Mouse (Mus musculus) embryonic facial prominence, embryonic 12.5 days (tissue): ENCODE measurements around the gene Vars. TPM values are rescaled to one million over a fixed set of nuclear protein-coding genes. Genes with fewer than 3 reads are reported as not detected.
"Not testable (repeated sequence)": the region's sequence is repeated elsewhere in the genome, so short reads cannot be mapped to it uniquely, and the experiment has no call there.

Experiments
- ATAC-seq: fragments of 200-750 bp; cut with Nextera tagmentation; 2 replicates; pipeline ENCODE4 v1.8.0; 2017; ENCODE audit not compliant: insufficient number of reproducible peaks, insufficient read depth, low FRiP score, low TSS enrichment
- H3K27ac ChIP-seq: fragments of 300-500 bp; sonication (generic); 2 replicates; pipeline ENCODE4 v1.5.1; 2016; ENCODE audit warnings: mild to moderate bottlenecking
- H3K27me3 ChIP-seq: fragments of 300-500 bp; sonication (generic); 2 replicates; pipeline ENCODE4 v1.6.1; 2016; ENCODE audit warnings: mild to moderate bottlenecking, moderate library complexity
- H3K36me3 ChIP-seq: fragments of 300-500 bp; sonication (generic); 2 replicates; pipeline ENCODE4 v1.6.1; 2016; ENCODE audit warnings: mild to moderate bottlenecking
- H3K4me1 ChIP-seq: fragments of 300-500 bp; sonication (generic); 2 replicates; pipeline ENCODE4 v1.6.1; 2016
- H3K4me2 ChIP-seq: fragments of 300-500 bp; sonication (generic); replicated peaks from 2 replicates; pipeline ENCODE4 v1.6.1; 2016; ENCODE audit warnings: mild to moderate bottlenecking, moderate library complexity
- H3K4me3 ChIP-seq: fragments of 300-500 bp; sonication (generic); 2 replicates; pipeline ENCODE4 v1.5.1; 2016; ENCODE audit warnings: mild to moderate bottlenecking
- H3K9ac ChIP-seq: fragments of 300-500 bp; sonication (generic); 2 replicates; pipeline ENCODE4 v1.6.1; 2016; ENCODE audit warnings: mild to moderate bottlenecking, moderate library complexity
- H3K9me3 ChIP-seq: fragments of 300-500 bp; sonication (generic); 2 replicates; pipeline ENCODE4 v1.6.1; 2016; ENCODE audit warnings: mild to moderate bottlenecking, moderate library complexity
- WGBS: fragments of 180-500 bp; shearing (Covaris S2); methylation state at CpG from one replicate; pipeline ENCODE4 v1.1.7; 2016; 5-methylcytosine and 5-hydroxymethylcytosine counted together
- polyA plus RNA-seq: library from polyadenylated mRNA; unstranded; fragments of >200 nt; fragmentation: Nextera tagmentation; extraction: Ambion mirVana; gene quantifications from 2 replicates; pipeline ENCODE4 v1.2.1, GENCODE M21; 2016

Vars gene
- polyA plus RNA-seq, 1 experiment from 2014 or later = 150 TPM

- H3K9me3 ChIP-seq, ATAC-seq, H3K27ac ChIP-seq, H3K27me3 ChIP-seq, H3K9ac ChIP-seq, H3K4me3 ChIP-seq, H3K4me2 ChIP-seq: not testable (repeated sequence)
- WGBS = 93% methylated on average over 4 of the region's 5 CpGs
- peaks cover 67% of the 10 kb centered on the region for H3K36me3 ChIP-seq
- H3K4me1 ChIP-seq = peaks cover 17% of the 10 kb centered on the region
These were observed 5.1 kb downstream of the Vars start for GRCm38 (mm10) chr17:35005902-35006301.

- H3K27me3 ChIP-seq = no peaks in the 10 kb centered on the region
- no peak overlapping the region for H3K27ac ChIP-seq
- H3K9ac ChIP-seq = no peak overlapping the region
- H3K4me3 ChIP-seq = no peak overlapping the region
- H3K4me1 ChIP-seq = peaks cover 11% of the 10 kb centered on the region
- no peaks in the 10 kb centered on the region for H3K9me3 ChIP-seq
- H3K36me3 ChIP-seq = peaks cover 82% of the 10 kb centered on the region
- no peak overlapping the region for H3K4me2 ChIP-seq
- ATAC-seq = no peak
- WGBS = 93% methylated on average over 7 of the region's 7 CpGs
These were observed 6.7 kb downstream of the Vars start for GRCm38 (mm10) chr17:35007387-35007991.

- Histone ChIP-seq H3K9me3 (no peaks in the 10 kb centered on the region), H3K4me3 (no peak overlapping the region), H3K4me2 (no peak overlapping the region), H3K36me3 (peaks cover 97% of the 10 kb centered on the region), H3K9ac (no peak overlapping the region), H3K4me1 (no peaks in the 10 kb centered on the region), H3K27me3 (no peaks in the 10 kb centered on the region), H3K27ac (no peak overlapping the region)
- ATAC-seq = no peak
- 91% methylated on average over 7 of the region's 7 CpGs for WGBS
These were observed 8.8 kb downstream of the Vars start for GRCm38 (mm10) chr17:35009586-35009985.

- Histone ChIP-seq H3K27me3 (no peaks in the 10 kb centered on the region), H3K27ac (no peak overlapping the region), H3K4me1 (no peaks in the 10 kb centered on the region), H3K9me3 (no peaks in the 10 kb centered on the region), H3K9ac (no peak overlapping the region), H3K4me3 (no peak overlapping the region), H3K4me2 (no peak overlapping the region), H3K36me3 (peaks cover 99% of the 10 kb centered on the region)
- ATAC-seq = no peak
- 93% methylated on average over 8 of the region's 8 CpGs for WGBS
These were observed 10.7 kb downstream of the Vars start for GRCm38 (mm10) chr17:35011440-35011839.

- 85% methylated on average over 13 of the region's 13 CpGs for WGBS
- H3K27ac ChIP-seq = no peak overlapping the region
- H3K4me1 ChIP-seq = no peaks in the 10 kb centered on the region
- H3K9ac ChIP-seq = no peak overlapping the region
- peaks cover 97% of the 10 kb centered on the region for H3K36me3 ChIP-seq
- H3K9me3 ChIP-seq = no peaks in the 10 kb centered on the region
- H3K27me3 ChIP-seq = no peaks in the 10 kb centered on the region
- H3K4me3 ChIP-seq = 0 out of 2 replicates have a peak overlapping the region, but pooled peaks have one; percentile 1
- H3K4me2 ChIP-seq = no peak overlapping the region
- no peak for ATAC-seq
These were observed 11.6 kb downstream of the Vars start for GRCm38 (mm10) chr17:35012430-35012829.

GRCm38 (mm10) chr17:35013221-35013620 is 12.4 kb downstream of the Vars start:
- Histone ChIP-seq H3K4me2 (no peak overlapping the region), H3K36me3 (peaks cover 89% of the 10 kb centered on the region), H3K4me1 (no peaks in the 10 kb centered on the region), H3K9ac (no peak overlapping the region), H3K27me3 (no peaks in the 10 kb centered on the region), H3K9me3 (no peaks in the 10 kb centered on the region), H3K4me3 (no peak overlapping the region), H3K27ac (no peak overlapping the region)
- WGBS = 85% methylated on average over 6 of the region's 6 CpGs
- no peak for ATAC-seq

GRCm38 (mm10) chr17:35015296-35015695 is 14.5 kb downstream of the Vars start:
- no peaks in the 10 kb centered on the region for H3K9me3 ChIP-seq
- H3K27me3 ChIP-seq = no peaks in the 10 kb centered on the region
- 92% methylated on average over 16 of the region's 16 CpGs for WGBS
- no peaks in the 10 kb centered on the region for H3K4me1 ChIP-seq
- peaks cover 69% of the 10 kb centered on the region for H3K36me3 ChIP-seq
- no peak overlapping the region for H3K4me2 ChIP-seq
- no peak overlapping the region for H3K4me3 ChIP-seq
- H3K27ac ChIP-seq = no peak overlapping the region
- ATAC-seq = no peak
- H3K9ac ChIP-seq = no peak overlapping the region

GRCm38 (mm10) chr17:35016376-35016775 is 15.6 kb downstream of the Vars start, which contains the start of gene Vwa7:
Vwa7 (plus strand) TSS chr17:35016579.
- 76% methylated on average over 12 of the region's 12 CpGs for WGBS
- H3K36me3 ChIP-seq = peaks cover 59% of the 10 kb centered on the region
- H3K27ac ChIP-seq = 0 out of 2 replicates have a peak within 1 kb of the TSS, but pooled peaks have one; percentile 3
- no peaks in the 10 kb centered on the region for H3K27me3 ChIP-seq
- ATAC-seq = peak; percentile 37; the same call in 1 of the 2 replicates
- no peaks in the 10 kb centered on the region for H3K9me3 ChIP-seq
- peaks cover 6% of the 10 kb centered on the region; the same call in 1 of the 2 replicates for H3K4me1 ChIP-seq
- no peak within 1 kb of the TSS for H3K4me2 ChIP-seq
- no peak within 1 kb of the TSS for H3K4me3 ChIP-seq
- H3K9ac ChIP-seq = 0 out of 2 replicates have a peak within 1 kb of the TSS, but pooled peaks have one; percentile 11

- 0 out of 2 replicates have a peak overlapping the region, but pooled peaks have one; percentile 3 for H3K27ac ChIP-seq
- H3K4me2 ChIP-seq = no peak overlapping the region
- H3K4me1 ChIP-seq = peaks cover 11% of the 10 kb centered on the region; the same call in 1 of the 2 replicates
- WGBS = 85% methylated on average over 10 of the region's 10 CpGs
- no peaks in the 10 kb centered on the region for H3K27me3 ChIP-seq
- H3K36me3 ChIP-seq = peaks cover 52% of the 10 kb centered on the region
- 0 out of 2 replicates have a peak overlapping the region, but pooled peaks have one; percentile 11 for H3K9ac ChIP-seq
- no peaks in the 10 kb centered on the region for H3K9me3 ChIP-seq
- no peak for ATAC-seq
- H3K4me3 ChIP-seq = no peak overlapping the region
These were observed 16.3 kb downstream of the Vars start for GRCm38 (mm10) chr17:35016791-35017705.

GRCm38 (mm10) chr17:35017706-35018030 is 16.9 kb downstream of the Vars start:
- 69% methylated on average over 14 of the region's 14 CpGs for WGBS
- H3K4me3 ChIP-seq = no peak overlapping the region
- ATAC-seq = no peak
- H3K36me3 ChIP-seq = peaks cover 46% of the 10 kb centered on the region
- H3K9me3 ChIP-seq = no peaks in the 10 kb centered on the region
- H3K4me1 ChIP-seq = peaks cover 11% of the 10 kb centered on the region; the same call in 1 of the 2 replicates
- no peak overlapping the region for H3K9ac ChIP-seq
- no peaks in the 10 kb centered on the region for H3K27me3 ChIP-seq
- no peak overlapping the region for H3K4me2 ChIP-seq
- H3K27ac ChIP-seq = no peak overlapping the region

GRCm38 (mm10) chr17:35018171-35018570 is 17.4 kb downstream of the Vars start:
- WGBS = 82% methylated on average over 3 of the region's 3 CpGs

GRCm38 (mm10) chr17:35019894-35020293 is 19.1 kb downstream of the Vars start:
- no peak for ATAC-seq
- 74% methylated on average over 11 of the region's 11 CpGs for WGBS
- no peak overlapping the region for H3K4me3 ChIP-seq

More at GRCm38 (mm10) chr17:35018171-35018570, 17.4 kb downstream of the Vars start:
- Histone ChIP-seq H3K4me1 (peaks cover 11% of the 10 kb centered on the region; the same call in 1 of the 2 replicates), H3K4me2 (no peak overlapping the region), H3K36me3 (peaks cover 41% of the 10 kb centered on the region), H3K27me3 (no peaks in the 10 kb centered on the region), H3K4me3 (no peak overlapping the region), H3K27ac (no peak overlapping the region), H3K9ac (no peak overlapping the region), H3K9me3 (no peaks in the 10 kb centered on the region)
- ATAC-seq = no peak

More at GRCm38 (mm10) chr17:35019894-35020293, 19.1 kb downstream of the Vars start:
- H3K4me2 ChIP-seq = no peak overlapping the region
- H3K9ac ChIP-seq = no peak overlapping the region
- peaks cover 17% of the 10 kb centered on the region for H3K4me1 ChIP-seq
- H3K27me3 ChIP-seq = no peaks in the 10 kb centered on the region
- H3K36me3 ChIP-seq = peaks cover 23% of the 10 kb centered on the region
- H3K9me3 ChIP-seq = no peaks in the 10 kb centered on the region
- no peak overlapping the region for H3K27ac ChIP-seq
